21 mouse cellular contexts compared by ENCODE assay signal in the genomic region with DNA sequence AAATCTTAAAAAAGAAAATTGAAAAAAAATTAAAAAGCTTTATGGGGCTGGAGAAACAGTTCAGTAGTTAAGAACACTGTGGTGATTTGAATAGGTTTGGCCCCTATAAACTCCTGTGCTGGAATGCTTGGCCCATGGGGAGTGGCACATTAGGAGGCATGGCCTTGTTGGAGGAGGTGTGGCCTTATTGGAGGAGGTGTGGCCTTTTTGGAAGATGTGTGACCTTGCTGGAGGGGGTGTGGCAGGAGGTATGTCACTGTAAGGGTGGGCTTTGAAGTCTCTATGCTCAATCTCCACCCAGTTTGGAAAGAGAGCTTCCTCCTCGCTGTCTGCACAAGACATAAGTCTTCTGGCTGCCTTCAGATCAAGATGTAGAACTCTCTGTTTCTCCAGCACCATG. TPM values are rescaled to one million over a fixed set of nuclear protein-coding genes. Genes with fewer than 3 reads are reported as not detected.
"Had no signal": no experiment of that assay in that cellular context is flagged by ENCODE, and none has a peak within 500 bp of the region (broad histone marks: within the 10 kb centered on the region; RNA-seq: fewer than 3 reads in every experiment).

No protein-coding gene starts in this region.

- H3K36me3 ChIP-seq: limb, embryonic 12.5 days; liver, embryonic 13.5 days; lung, embryonic 15.5 days; midbrain, embryonic 13.5 days; neural tube, embryonic 12.5 days had no signal

- H3K27me3 ChIP-seq: limb, embryonic 12.5 days; liver, embryonic 13.5 days; lung, embryonic 15.5 days; neural tube, embryonic 12.5 days had no signal

- H3K4me2 ChIP-seq: limb, embryonic 12.5 days; liver, embryonic 13.5 days; lung, embryonic 15.5 days; midbrain, embryonic 13.5 days; neural tube, embryonic 12.5 days had no signal

- H3K4me1 ChIP-seq: neural tube, embryonic 12.5 days had no signal

- H3K4me3 ChIP-seq: layer of hippocampus, adult 2 months; limb, embryonic 12.5 days; liver, embryonic 13.5 days; lung, embryonic 15.5 days; midbrain, embryonic 13.5 days; myocyte; neural tube, embryonic 12.5 days had no signal

- H3K27ac ChIP-seq: kidney, postnatal 0 days; layer of hippocampus, adult 2 months; limb, embryonic 12.5 days; liver, embryonic 13.5 days; lung, embryonic 15.5 days; midbrain, embryonic 13.5 days; neural tube, embryonic 12.5 days had no signal

- H3K9ac ChIP-seq: limb, embryonic 12.5 days; liver, embryonic 13.5 days; liver, postnatal 0 days; lung, embryonic 15.5 days; midbrain, embryonic 13.5 days; neural tube, embryonic 12.5 days had no signal

- DNase-seq: kidney, adult 9 months; kidney, postnatal 36 days; liver; liver, embryonic 13.5 days; liver, postnatal 0 days; retina, postnatal 1 day; right cerebral cortex, postnatal 4 days; spleen, adult 18-20 months; thymus, adult 18-20 months had no signal

- H3K9me3 ChIP-seq: lung, embryonic 15.5 days; midbrain, embryonic 13.5 days; neural tube, embryonic 12.5 days had no signal

- ATAC-seq: liver, postnatal 0 days; midbrain, embryonic 13.5 days had no signal

RNA-seq across cellular contexts. Expression of gene Gpr33, which starts 53.5 kb away (rescaled TPM):
- total RNA-seq: layer of hippocampus, adult 2 months; layer of hippocampus, postnatal 10 days; left cerebral cortex, postnatal 36 days; megakaryocyte progenitor cell, adult 5-6 weeks; neutrophil, adult 5-6 weeks had no signal
- polyA plus RNA-seq: kidney, postnatal 0 days; limb, embryonic 12.5 days; liver, embryonic 13.5 days; liver, postnatal 0 days; lung, embryonic 15.5 days; midbrain, embryonic 13.5 days; myocyte; neural tube, embryonic 12.5 days; stomach, embryonic 14.5 days had no signal
